Mouse (Mus musculus) kidney, embryonic 15.5 days (tissue): ENCODE measurements around the gene Sema3a. TPM values are rescaled to one million over a fixed set of nuclear protein-coding genes. Genes with fewer than 3 reads are reported as not detected.
"Not testable (repeated sequence)": the region's sequence is repeated elsewhere in the genome, so short reads cannot be mapped to it uniquely, and the experiment has no call there.

Experiments
- ATAC-seq: fragments of 200-750 bp; cut with Nextera tagmentation; replicated peaks from 2 replicates; pipeline ENCODE4 v1.8.0; 2017; ENCODE audit warnings: moderate TSS enrichment; ENCODE audit not compliant: low FRiP score
- H3K27ac ChIP-seq: fragments of 300-500 bp; sonication (generic); 2 replicates; pipeline ENCODE4 v1.5.1; 2015; ENCODE audit warnings: mild to moderate bottlenecking, inconsistent platforms
- H3K27me3 ChIP-seq: fragments of 300-500 bp; sonication (generic); 2 replicates; pipeline ENCODE4 v1.6.1; 2015; ENCODE audit warnings: inconsistent platforms
- H3K36me3 ChIP-seq: fragments of 300-500 bp; sonication (generic); 2 replicates; pipeline ENCODE4 v1.6.1; 2015; ENCODE audit warnings: inconsistent platforms
- H3K4me1 ChIP-seq: fragments of 300-500 bp; sonication (generic); 2 replicates; pipeline ENCODE4 v1.6.1; 2015; ENCODE audit warnings: inconsistent platforms
- H3K4me2 ChIP-seq: fragments of 300-500 bp; sonication (generic); 2 replicates; pipeline ENCODE4 v1.6.1; 2015; ENCODE audit warnings: moderate library complexity, mild to moderate bottlenecking, inconsistent platforms
- H3K4me3 ChIP-seq: fragments of 300-500 bp; sonication (generic); replicated peaks from 2 replicates; pipeline ENCODE4 v1.5.1; 2015; ENCODE audit warnings: mild to moderate bottlenecking, inconsistent platforms
- H3K9ac ChIP-seq: fragments of 300-500 bp; sonication (generic); 2 replicates; pipeline ENCODE4 v1.6.1; 2015; ENCODE audit warnings: mild to moderate bottlenecking, inconsistent platforms
- H3K9me3 ChIP-seq: fragments of 300-500 bp; sonication (generic); replicated peaks from 2 replicates; pipeline ENCODE4 v1.6.1; 2016; ENCODE audit warnings: inconsistent platforms
- WGBS: fragments of 180-500 bp; shearing (Covaris S2); methylation state at CpG from one replicate; pipeline ENCODE4 v1.1.7; 2015; ENCODE audit warnings: mixed read lengths; 5-methylcytosine and 5-hydroxymethylcytosine counted together
- polyA plus RNA-seq: library from polyadenylated mRNA; unstranded; fragments of >200 nt; fragmentation: Nextera tagmentation; extraction: Ambion mirVana; gene quantifications from 2 replicates; pipeline ENCODE4 v1.2.1, GENCODE M21; 2015

Sema3a gene
- polyA plus RNA-seq, 1 experiment from 2014 or later: 24.6 TPM

GRCm38 (mm10) chr5:13441112-13441511, 315.9 kb downstream of the Sema3a start:
- Histone ChIP-seq H3K27ac (no peak overlapping the region), H3K4me3 (no peak overlapping the region), H3K4me1 (0 out of 2 replicates have a peak, but pooled peaks cover 3% of the 10 kb centered on the region), H3K4me2 (no peak overlapping the region), H3K9me3 (no peaks in the 10 kb centered on the region), H3K36me3 (no peaks in the 10 kb centered on the region), H3K9ac (no peak overlapping the region), H3K27me3 (no peaks in the 10 kb centered on the region)
- peak; percentile 82 for ATAC-seq

GRCm38 (mm10) chr5:13460182-13461001, 335.2 kb downstream of the Sema3a start:
- Histone ChIP-seq H3K4me2 (no peak overlapping the region), H3K4me1 (no peaks in the 10 kb centered on the region), H3K36me3 (no peaks in the 10 kb centered on the region), H3K27me3 (no peaks in the 10 kb centered on the region), H3K9ac (no peak overlapping the region), H3K9me3 (no peaks in the 10 kb centered on the region), H3K27ac (0 out of 2 replicates have a peak overlapping the region, but pooled peaks have one; percentile 22), H3K4me3 (no peak overlapping the region)
- WGBS: 39% methylated on average over 1 of the region's 1 CpGs
- ATAC-seq: peak; percentile 76

GRCm38 (mm10) chr5:13468856-13469255, 343.6 kb downstream of the Sema3a start:
- Histone ChIP-seq H3K4me2 (no peak overlapping the region), H3K27ac (no peak overlapping the region), H3K9me3 (no peaks in the 10 kb centered on the region), H3K36me3 (no peaks in the 10 kb centered on the region), H3K27me3 (no peaks in the 10 kb centered on the region), H3K9ac (no peak overlapping the region), H3K4me1 (peaks cover 14% of the 10 kb centered on the region), H3K4me3 (no peak overlapping the region)
- ATAC-seq: no peak
- WGBS: 56% methylated on average over 7 of the region's 7 CpGs

GRCm38 (mm10) chr5:13469401-13469800, 344.2 kb downstream of the Sema3a start:
- H3K9ac ChIP-seq: no peak overlapping the region
- ATAC-seq: no peak
- WGBS: 61% methylated on average over 5 of the region's 5 CpGs
- H3K36me3 ChIP-seq: no peaks in the 10 kb centered on the region
- H3K4me1 ChIP-seq: peaks cover 14% of the 10 kb centered on the region
- H3K27ac ChIP-seq: peak overlapping the region; percentile 60; the same call in 1 of the 2 replicates
- H3K9me3 ChIP-seq: no peaks in the 10 kb centered on the region
- no peak overlapping the region for H3K4me3 ChIP-seq
- H3K4me2 ChIP-seq: no peak overlapping the region
- no peaks in the 10 kb centered on the region for H3K27me3 ChIP-seq

GRCm38 (mm10) chr5:13470057-13470905, 345.1 kb downstream of the Sema3a start:
- Histone ChIP-seq H3K4me1 (peaks cover 14% of the 10 kb centered on the region), H3K36me3 (no peaks in the 10 kb centered on the region), H3K4me2 (no peak overlapping the region), H3K27ac (peak overlapping the region; percentile 60), H3K9me3 (no peaks in the 10 kb centered on the region), H3K27me3 (no peaks in the 10 kb centered on the region), H3K9ac (no peak overlapping the region), H3K4me3 (no peak overlapping the region)
- WGBS: 33% methylated on average over 7 of the region's 7 CpGs
- ATAC-seq: peak; percentile 78

GRCm38 (mm10) chr5:13477653-13478052, 352.4 kb downstream of the Sema3a start:
- no peak overlapping the region for H3K4me2 ChIP-seq
- H3K36me3 ChIP-seq: no peaks in the 10 kb centered on the region
- H3K4me1 ChIP-seq: no peaks in the 10 kb centered on the region
- no peaks in the 10 kb centered on the region for H3K27me3 ChIP-seq
- H3K9me3 ChIP-seq: no peaks in the 10 kb centered on the region
- no peak overlapping the region for H3K4me3 ChIP-seq
- no peak overlapping the region for H3K27ac ChIP-seq
- no peak for ATAC-seq
- 73% methylated on average over 1 of the region's 1 CpGs for WGBS
- H3K9ac ChIP-seq: no peak overlapping the region

- no peak overlapping the region for H3K27ac ChIP-seq
- H3K9me3 ChIP-seq: no peaks in the 10 kb centered on the region
- no peaks in the 10 kb centered on the region for H3K4me1 ChIP-seq
- no peak overlapping the region for H3K4me3 ChIP-seq
- H3K36me3 ChIP-seq: no peaks in the 10 kb centered on the region
- H3K27me3 ChIP-seq: no peaks in the 10 kb centered on the region
- H3K4me2 ChIP-seq: no peak overlapping the region
- ATAC-seq: no peak
- no peak overlapping the region for H3K9ac ChIP-seq
- WGBS: 83% methylated on average over 2 of the region's 2 CpGs
Measured at GRCm38 (mm10) chr5:13488671-13489070, 363.5 kb downstream of the Sema3a start.

- H3K27ac ChIP-seq, H3K9me3 ChIP-seq, H3K4me2 ChIP-seq, H3K4me3 ChIP-seq, H3K9ac ChIP-seq, H3K4me1 ChIP-seq, ATAC-seq, H3K36me3 ChIP-seq, H3K27me3 ChIP-seq: not testable (repeated sequence)
- 56% methylated on average over 3 of the region's 3 CpGs for WGBS
Measured at GRCm38 (mm10) chr5:13495967-13496366, 370.8 kb downstream of the Sema3a start.

- no peak for ATAC-seq
- Histone ChIP-seq H3K27ac (no peak overlapping the region), H3K9ac (no peak overlapping the region), H3K4me3 (no peak overlapping the region), H3K4me2 (no peak overlapping the region), H3K36me3 (no peaks in the 10 kb centered on the region), H3K4me1 (no peaks in the 10 kb centered on the region), H3K27me3 (no peaks in the 10 kb centered on the region), H3K9me3 (no peaks in the 10 kb centered on the region)
- WGBS: 81% methylated on average over 2 of the region's 2 CpGs
Measured at GRCm38 (mm10) chr5:13499835-13500234, 374.6 kb downstream of the Sema3a start.

GRCm38 (mm10) chr5:13505839-13506499, 380.8 kb downstream of the Sema3a start:
- no peak for ATAC-seq
- no peak overlapping the region for H3K4me3 ChIP-seq
- H3K4me2 ChIP-seq: no peak overlapping the region
- no peaks in the 10 kb centered on the region for H3K27me3 ChIP-seq
- no peaks in the 10 kb centered on the region for H3K9me3 ChIP-seq
- H3K9ac ChIP-seq: no peak overlapping the region
- no peaks in the 10 kb centered on the region for H3K36me3 ChIP-seq
- no peaks in the 10 kb centered on the region for H3K4me1 ChIP-seq
- 68% methylated on average over 4 of the region's 4 CpGs for WGBS
- no peak overlapping the region for H3K27ac ChIP-seq

GRCm38 (mm10) chr5:13509163-13509562, 383.9 kb downstream of the Sema3a start:
- Histone ChIP-seq H3K27ac (no peak overlapping the region), H3K9ac (no peak overlapping the region), H3K36me3 (no peaks in the 10 kb centered on the region), H3K9me3 (no peaks in the 10 kb centered on the region), H3K27me3 (no peaks in the 10 kb centered on the region), H3K4me1 (no peaks in the 10 kb centered on the region), H3K4me3 (no peak overlapping the region), H3K4me2 (no peak overlapping the region)
- 65% methylated on average over 3 of the region's 3 CpGs for WGBS
- no peak for ATAC-seq

GRCm38 (mm10) chr5:13517018-13517417, 391.8 kb downstream of the Sema3a start:
- H3K9ac ChIP-seq: no peak overlapping the region
- H3K4me3 ChIP-seq: no peak overlapping the region
- 87% methylated on average over 4 of the region's 4 CpGs for WGBS
- no peak for ATAC-seq
- H3K4me2 ChIP-seq: no peak overlapping the region
- no peaks in the 10 kb centered on the region for H3K27me3 ChIP-seq
- no peaks in the 10 kb centered on the region for H3K4me1 ChIP-seq
- no peaks in the 10 kb centered on the region for H3K9me3 ChIP-seq
- H3K27ac ChIP-seq: no peak overlapping the region
- no peaks in the 10 kb centered on the region for H3K36me3 ChIP-seq
